Mouse (Mus musculus) heart, embryonic 15.5 days (tissue): Measurements from ENCODE around the gene Abca13. TPM values are rescaled to one million over a fixed set of nuclear protein-coding genes. Genes with fewer than 3 reads are reported as not detected.

ENCODE experiments used
- ATAC-seq: fragments of 200-750 bp; cut with Nextera tagmentation; replicated peaks from 2 replicates; pipeline ENCODE4 v1.8.0; 2017; ENCODE audit warnings: low read depth, moderate TSS enrichment; ENCODE audit not compliant: insufficient number of reproducible peaks, insufficient read depth, low FRiP score
- H3K27ac ChIP-seq: fragments of 300-500 bp; sonication (generic); 2 replicates; pipeline ENCODE4 v1.5.1; 2015; ENCODE audit warnings: mild to moderate bottlenecking, inconsistent platforms
- H3K27me3 ChIP-seq: fragments of 300-500 bp; sonication (generic); 2 replicates; pipeline ENCODE4 v1.6.1; 2015; ENCODE audit warnings: inconsistent platforms
- H3K36me3 ChIP-seq: fragments of 300-500 bp; sonication (generic); 2 replicates; pipeline ENCODE4 v1.6.1; 2015; ENCODE audit warnings: mild to moderate bottlenecking, inconsistent platforms
- H3K4me1 ChIP-seq: fragments of 300-500 bp; sonication (generic); replicated peaks from 2 replicates; pipeline ENCODE4 v1.6.1; 2015; ENCODE audit warnings: inconsistent platforms
- H3K4me2 ChIP-seq: fragments of 300-500 bp; sonication (generic); 2 replicates; pipeline ENCODE4 v1.6.1; 2015; ENCODE audit warnings: inconsistent platforms, mild to moderate bottlenecking, moderate library complexity
- H3K4me3 ChIP-seq: fragments of 300-500 bp; sonication (generic); 2 replicates; pipeline ENCODE4 v1.5.1; 2015; ENCODE audit warnings: mild to moderate bottlenecking, inconsistent platforms
- H3K9ac ChIP-seq: fragments of 300-500 bp; sonication (generic); 2 replicates; pipeline ENCODE4 v1.6.1; 2015; ENCODE audit warnings: mild to moderate bottlenecking, inconsistent platforms
- H3K9me3 ChIP-seq: fragments of 300-500 bp; sonication (generic); replicated peaks from 2 replicates; pipeline ENCODE4 v1.6.1; 2016; ENCODE audit warnings: inconsistent platforms
- WGBS: fragments of 180-500 bp; shearing (Covaris S2); methylation state at CpG from one replicate; pipeline ENCODE4 v1.1.7; 2015; ENCODE audit warnings: mixed read lengths; 5-methylcytosine and 5-hydroxymethylcytosine counted together
- polyA plus RNA-seq: library from polyadenylated mRNA; unstranded; fragments of >200 nt; fragmentation: Nextera tagmentation; extraction: Ambion mirVana; gene quantifications from 2 replicates; pipeline ENCODE4 v1.2.1, GENCODE M21; 2015

The Abca13 gene
- polyA plus RNA-seq, 1 experiment from 2014 or later = 0.01 TPM

- no peaks in the 10 kb centered on the region for H3K27me3 ChIP-seq
- H3K27ac ChIP-seq = no peak overlapping the region
- H3K4me1 ChIP-seq = no peaks in the 10 kb centered on the region
- no peak overlapping the region for H3K4me3 ChIP-seq
- no peak overlapping the region for H3K4me2 ChIP-seq
- no peaks in the 10 kb centered on the region for H3K9me3 ChIP-seq
- no peak for ATAC-seq
- H3K36me3 ChIP-seq = no peaks in the 10 kb centered on the region
- no peak overlapping the region for H3K9ac ChIP-seq
- whole genome bisulfite sequencing = 73% methylated on average over 2 of the region's 2 CpGs
Measured at GRCm38 (mm10) chr11:9616133-9616532, 424.4 kb downstream of the Abca13 start.

GRCm38 (mm10) chr11:9616665-9617064 is 424.9 kb downstream of the Abca13 start:
- no peak overlapping the region for H3K4me2 ChIP-seq
- H3K4me1 ChIP-seq = no peaks in the 10 kb centered on the region
- WGBS = 68% methylated on average over 1 of the region's 1 CpGs
- H3K36me3 ChIP-seq = no peaks in the 10 kb centered on the region
- no peaks in the 10 kb centered on the region for H3K9me3 ChIP-seq
- no peak overlapping the region for H3K9ac ChIP-seq
- no peak overlapping the region for H3K27ac ChIP-seq
- no peaks in the 10 kb centered on the region for H3K27me3 ChIP-seq
- no peak overlapping the region for H3K4me3 ChIP-seq
- no peak for ATAC-seq

DNA sequence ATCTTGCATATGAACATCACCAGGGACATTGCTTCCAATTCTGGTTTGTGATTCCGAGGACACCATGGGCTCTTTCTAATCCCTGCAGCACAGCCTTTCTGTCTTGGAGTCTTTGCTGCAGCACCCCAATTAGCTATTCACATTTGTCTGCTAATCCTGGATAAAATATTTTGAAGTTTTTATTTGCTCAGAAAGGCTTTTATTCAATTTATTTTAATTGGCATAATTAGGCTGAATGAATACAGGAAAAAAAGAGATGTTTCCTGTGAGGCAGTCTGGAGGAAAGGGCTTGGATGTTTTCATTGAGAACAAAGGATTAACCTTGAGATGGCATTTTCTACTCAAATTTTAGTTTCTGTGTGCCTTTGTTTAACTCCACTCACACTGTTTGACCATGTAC is 428.2 kb downstream of the Abca13 start:
- ATAC-seq = no peak
- H3K9ac ChIP-seq = no peak overlapping the region
- no peaks in the 10 kb centered on the region for H3K4me1 ChIP-seq

DNA sequence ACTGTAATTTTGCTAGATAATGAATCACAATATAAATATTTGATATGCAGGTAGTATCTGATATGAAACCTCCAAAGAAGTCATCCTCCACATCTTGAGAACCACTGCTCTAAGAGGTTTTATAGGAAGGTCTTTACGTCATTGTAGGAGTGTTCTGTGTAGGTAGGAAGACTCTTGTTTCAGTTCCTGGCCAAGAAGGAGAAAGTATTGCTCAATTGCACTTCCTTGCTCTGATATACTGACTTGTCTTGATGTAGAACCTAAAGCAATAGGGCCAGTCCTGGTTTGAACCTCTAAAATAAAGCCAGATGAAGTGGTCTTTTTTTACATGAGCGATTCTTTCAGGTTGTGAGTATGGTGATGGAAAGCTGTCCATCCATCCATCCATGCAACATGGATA is 431.1 kb downstream of the Abca13 start:
- no peak overlapping the region for H3K4me3 ChIP-seq
- H3K4me1 ChIP-seq = no peaks in the 10 kb centered on the region
- no peak overlapping the region for H3K27ac ChIP-seq
- 81% methylated on average over 2 of the region's 2 CpGs for WGBS
- no peak for ATAC-seq
- H3K9me3 ChIP-seq = no peaks in the 10 kb centered on the region
- no peak overlapping the region for H3K4me2 ChIP-seq
- H3K27me3 ChIP-seq = no peaks in the 10 kb centered on the region
- no peaks in the 10 kb centered on the region for H3K36me3 ChIP-seq
- H3K9ac ChIP-seq = no peak overlapping the region

More for the DNA sequence above, 428.2 kb downstream of the Abca13 start:
- 55% methylated on average over 1 of the region's 1 CpGs for WGBS
- no peak overlapping the region for H3K4me2 ChIP-seq
- no peaks in the 10 kb centered on the region for H3K36me3 ChIP-seq
- H3K9me3 ChIP-seq = no peaks in the 10 kb centered on the region
- no peak overlapping the region for H3K4me3 ChIP-seq
- no peak overlapping the region for H3K27ac ChIP-seq
- no peaks in the 10 kb centered on the region for H3K27me3 ChIP-seq

GRCm38 (mm10) chr11:9624753-9625152 is 433.0 kb downstream of the Abca13 start:
- H3K4me2 ChIP-seq = no peak overlapping the region
- no peaks in the 10 kb centered on the region for H3K9me3 ChIP-seq
- no peak overlapping the region for H3K27ac ChIP-seq
- WGBS = 81% methylated on average over 1 of the region's 1 CpGs
- ATAC-seq = no peak
- H3K27me3 ChIP-seq = no peaks in the 10 kb centered on the region
- no peaks in the 10 kb centered on the region for H3K36me3 ChIP-seq
- no peak overlapping the region for H3K4me3 ChIP-seq
- no peaks in the 10 kb centered on the region for H3K4me1 ChIP-seq
- H3K9ac ChIP-seq = no peak overlapping the region

DNA sequence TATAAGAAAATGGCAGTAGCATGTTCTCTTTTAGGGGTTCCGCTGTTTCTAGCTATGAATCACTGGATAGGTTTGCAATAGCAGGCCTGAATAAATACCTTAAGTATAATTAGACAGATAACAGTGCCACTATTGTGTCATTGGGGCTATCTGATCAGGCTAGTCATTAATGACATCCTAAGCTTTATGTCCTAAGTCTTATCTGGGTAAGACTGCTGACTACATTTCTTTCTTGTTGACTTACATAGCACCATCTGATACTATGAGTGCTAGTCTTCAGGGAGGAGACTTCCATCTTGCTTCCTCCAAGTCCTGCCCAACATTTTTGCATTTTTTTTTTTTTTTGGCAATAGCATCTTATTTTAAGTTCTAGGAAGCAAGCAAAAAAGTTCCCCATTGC is 434.1 kb downstream of the Abca13 start:
- Histone ChIP-seq H3K27ac (no peak overlapping the region), H3K36me3 (no peaks in the 10 kb centered on the region), H3K9ac (no peak overlapping the region), H3K4me1 (no peaks in the 10 kb centered on the region), H3K27me3 (no peaks in the 10 kb centered on the region), H3K4me2 (no peak overlapping the region), H3K4me3 (no peak overlapping the region), H3K9me3 (no peaks in the 10 kb centered on the region)
- 71% methylated on average over 1 of the region's 1 CpGs for WGBS
- no peak for ATAC-seq

- Histone ChIP-seq H3K9me3 (no peaks in the 10 kb centered on the region), H3K36me3 (no peaks in the 10 kb centered on the region), H3K4me3 (no peak overlapping the region), H3K27ac (no peak overlapping the region), H3K4me1 (no peaks in the 10 kb centered on the region), H3K4me2 (no peak overlapping the region), H3K9ac (no peak overlapping the region), H3K27me3 (no peaks in the 10 kb centered on the region)
- WGBS = 61% methylated on average over 3 of the region's 3 CpGs
- ATAC-seq = no peak
Measured at GRCm38 (mm10) chr11:9647272-9647671, 455.5 kb downstream of the Abca13 start.

- H3K27me3 ChIP-seq = no peaks in the 10 kb centered on the region
- H3K36me3 ChIP-seq = no peaks in the 10 kb centered on the region
- H3K4me2 ChIP-seq = no peak overlapping the region
- ATAC-seq = no peak
- no peaks in the 10 kb centered on the region for H3K9me3 ChIP-seq
- no peaks in the 10 kb centered on the region for H3K4me1 ChIP-seq
- 56% methylated on average over 3 of the region's 3 CpGs for WGBS
- H3K4me3 ChIP-seq = no peak overlapping the region
- H3K27ac ChIP-seq = no peak overlapping the region
- no peak overlapping the region for H3K9ac ChIP-seq
Measured at GRCm38 (mm10) chr11:9647991-9648390, 456.2 kb downstream of the Abca13 start.

DNA sequence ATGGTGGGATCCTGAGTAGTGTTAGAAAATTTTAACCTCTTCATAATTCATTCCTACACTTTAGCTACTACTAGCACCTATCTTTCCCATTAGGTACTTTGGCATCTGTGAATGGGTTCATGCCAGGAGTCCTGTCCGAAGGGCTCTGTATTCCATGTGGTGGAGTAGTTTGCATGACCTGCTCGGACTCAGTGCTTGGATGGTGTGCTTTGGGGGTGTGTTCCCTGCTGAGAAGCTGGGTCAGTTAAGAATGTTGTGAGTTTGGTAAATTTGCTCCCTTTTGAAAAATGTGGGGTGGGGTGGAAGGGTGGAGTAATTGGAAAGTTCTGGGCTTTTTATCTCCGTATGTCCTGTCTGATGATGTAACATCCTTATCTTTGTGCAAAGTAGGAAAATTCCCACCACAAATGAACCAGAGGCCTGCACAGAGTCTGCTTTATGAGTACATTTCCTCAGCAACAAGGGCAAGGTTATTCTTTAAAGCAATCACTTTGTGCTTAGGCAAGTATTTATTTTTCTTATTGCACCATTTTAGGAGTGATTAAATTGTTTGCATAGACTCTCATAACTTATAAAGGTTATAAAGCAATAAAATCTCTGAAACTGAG is 475.0 kb downstream of the Abca13 start:
- no peaks in the 10 kb centered on the region for H3K27me3 ChIP-seq

DNA sequence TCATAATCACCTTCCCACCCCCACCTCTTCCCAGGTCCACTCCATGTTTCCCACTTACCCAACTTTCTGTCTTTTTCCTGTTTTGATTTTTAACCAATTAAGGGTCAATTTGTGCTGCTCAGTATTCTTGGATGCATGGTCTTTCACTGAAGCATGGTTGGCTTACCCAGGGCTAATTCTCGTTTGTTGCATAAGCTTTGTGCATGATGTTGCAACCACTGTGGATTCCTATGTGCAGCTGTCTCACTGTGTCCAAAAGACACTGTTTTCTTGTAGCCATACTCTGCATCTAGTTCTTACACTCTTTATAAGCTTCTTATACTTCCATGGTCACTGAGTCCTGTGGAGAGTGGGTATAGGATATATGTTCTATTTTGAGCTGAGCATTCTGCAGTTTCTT is 477.7 kb downstream of the Abca13 start:
- H3K4me1 ChIP-seq = no peaks in the 10 kb centered on the region
- H3K27me3 ChIP-seq = no peaks in the 10 kb centered on the region
- no peak overlapping the region for H3K27ac ChIP-seq
- no peak overlapping the region for H3K9ac ChIP-seq
- H3K36me3 ChIP-seq = no peaks in the 10 kb centered on the region
- no peaks in the 10 kb centered on the region for H3K9me3 ChIP-seq
- H3K4me3 ChIP-seq = no peak overlapping the region
- 54% methylated on average over 1 of the region's 1 CpGs for WGBS
- ATAC-seq = no peak
- no peak overlapping the region for H3K4me2 ChIP-seq

More for the DNA sequence above, 475.0 kb downstream of the Abca13 start:
- Histone ChIP-seq H3K4me3 (no peak overlapping the region), H3K4me2 (no peak overlapping the region), H3K4me1 (no peaks in the 10 kb centered on the region), H3K36me3 (no peaks in the 10 kb centered on the region), H3K9me3 (no peaks in the 10 kb centered on the region), H3K9ac (no peak overlapping the region), H3K27ac (no peak overlapping the region)
- WGBS = 53% methylated on average over 3 of the region's 3 CpGs
- peak; percentile 62 for ATAC-seq

DNA sequence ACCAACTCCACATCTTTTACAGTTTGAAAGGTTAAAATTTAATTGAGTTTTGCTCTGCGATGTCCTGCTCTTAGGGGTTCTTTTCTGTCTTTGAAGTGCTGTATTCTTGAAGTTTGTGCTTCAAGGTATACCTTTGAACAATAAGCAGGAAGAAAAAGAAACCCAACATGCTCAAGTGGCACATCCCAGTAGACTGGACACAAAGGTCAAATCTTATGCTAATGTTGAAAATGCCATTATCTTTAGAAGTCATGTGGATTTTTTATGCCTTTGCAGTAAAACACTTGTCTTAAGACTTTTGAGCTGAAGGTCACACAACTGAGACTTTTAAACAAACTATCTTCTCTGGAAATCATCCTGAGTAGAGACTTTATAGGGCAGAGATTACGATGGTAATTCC is 493.2 kb downstream of the Abca13 start:
- Histone ChIP-seq H3K27me3 (no peaks in the 10 kb centered on the region), H3K36me3 (no peaks in the 10 kb centered on the region), H3K9me3 (no peaks in the 10 kb centered on the region), H3K4me3 (no peak overlapping the region), H3K4me1 (no peaks in the 10 kb centered on the region), H3K9ac (no peak overlapping the region), H3K27ac (no peak overlapping the region), H3K4me2 (no peak overlapping the region)
- ATAC-seq = no peak
- WGBS = 81% methylated on average over 2 of the region's 2 CpGs

DNA sequence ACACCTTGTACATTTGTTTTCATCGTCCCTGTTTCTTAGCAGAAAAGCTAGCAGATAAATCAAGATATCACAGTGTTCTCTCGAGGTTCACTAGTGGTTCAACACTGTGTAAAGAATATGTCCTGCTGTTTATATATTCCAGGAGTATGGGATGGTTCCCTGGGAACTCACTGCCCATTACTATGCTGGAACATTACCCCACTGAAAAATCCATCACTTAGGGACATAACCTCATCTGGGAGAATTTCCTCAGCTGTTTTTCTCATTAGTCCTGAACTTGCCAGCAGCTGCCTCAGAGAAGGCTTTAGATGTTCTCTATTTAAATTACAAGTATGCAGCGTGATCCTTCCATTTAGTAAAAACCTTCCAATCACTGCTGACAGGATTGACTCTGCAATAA is 513.4 kb downstream of the Abca13 start:
- no peaks in the 10 kb centered on the region for H3K27me3 ChIP-seq
- H3K27ac ChIP-seq = no peak overlapping the region
- WGBS = 55% methylated on average over 3 of the region's 3 CpGs
- no peaks in the 10 kb centered on the region for H3K36me3 ChIP-seq
- no peak overlapping the region for H3K9ac ChIP-seq
- no peak for ATAC-seq
- no peaks in the 10 kb centered on the region for H3K4me1 ChIP-seq
- no peaks in the 10 kb centered on the region for H3K9me3 ChIP-seq
- no peak overlapping the region for H3K4me2 ChIP-seq
- H3K4me3 ChIP-seq = no peak overlapping the region
